7 mouse cellular contexts compared by ENCODE assay signal in the genomic region with DNA sequence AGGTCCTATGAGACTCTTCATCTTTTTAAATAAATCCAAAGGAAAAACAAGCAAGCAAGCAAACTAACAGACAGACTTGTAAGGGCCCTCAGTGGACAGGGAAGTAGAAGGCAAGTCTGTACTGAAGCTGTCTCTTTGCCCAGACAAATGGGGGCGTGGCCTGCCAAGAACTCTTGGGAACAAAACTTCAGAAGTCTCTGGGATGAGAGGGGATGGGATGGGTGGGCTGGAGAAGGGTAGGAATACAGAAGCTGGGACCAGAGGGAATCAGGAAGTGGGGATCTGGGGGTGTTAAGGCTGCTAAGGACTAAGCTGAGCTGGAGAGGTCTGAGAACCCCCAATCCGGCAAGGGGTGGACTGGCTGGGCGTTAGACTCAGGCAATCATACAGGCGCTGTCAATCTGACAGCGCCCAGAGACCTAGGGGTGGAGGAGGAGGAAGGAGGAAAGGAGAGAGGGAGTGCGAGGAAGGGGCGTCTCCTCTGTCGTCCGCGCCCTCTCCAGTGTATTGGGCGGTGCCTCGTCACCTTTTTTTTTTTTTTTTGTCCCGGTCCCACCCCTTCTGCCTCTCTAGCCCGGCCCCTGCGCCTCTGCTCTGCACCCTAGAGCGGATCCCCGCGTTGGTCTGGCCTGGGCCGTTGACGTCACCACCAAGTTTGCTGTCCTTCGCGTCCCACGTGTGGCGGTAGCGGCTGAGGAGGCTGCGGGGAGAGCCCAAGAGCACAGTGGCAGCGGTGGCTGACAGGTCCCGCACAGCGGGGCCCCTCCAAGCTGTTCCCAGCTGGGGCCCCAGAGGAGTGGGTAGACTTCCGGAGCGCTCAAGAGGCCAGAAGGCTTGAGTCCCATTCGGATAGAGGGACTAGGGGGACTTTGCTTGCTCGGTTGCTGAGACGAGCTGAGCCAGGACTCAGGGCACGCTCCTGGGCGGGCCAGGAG. TPM values are rescaled to one million over a fixed set of nuclear protein-coding genes. Genes with fewer than 3 reads are reported as not detected.
DNase-seq lines count a peak whose midpoint lies in the region; ATAC-seq and TF ChIP-seq lines count a peak whose summit lies in the region.

A gene (plus strand): TSS at position 722 of the 935 bp plus-strand sequence.

- DNase-seq in adrenal gland, adult (ENCODE audit: inconsistent age in 2 of 2, low spot score in 1 of 2): peak; percentile 70 to 89
- DNase-seq in embryo, embryonic 10 days (ENCODE audit: low spot score): peak; percentile 90
- peak; percentile 32 to 36 for DNase-seq in gastrocnemius, postnatal 36 days
- DNase-seq in induced T-regulatory cell, adult 2 months (ENCODE audit: low read depth): peak; percentile 3
- DNase-seq in liver, adult 2 months (ENCODE audit: extremely low read depth, low read depth, low spot score): peak; percentile 41
- peak; percentile 75 for DNase-seq in testis, postnatal 10 days (ENCODE audit: low spot score)

- 0 out of 2 replicates have a peak, but pooled peaks have one; percentile 10 for TF ChIP-seq POLR2A in liver, adult 2 months (IDR thresholded peaks at IDR 0.05; ENCODE audit: extremely low read depth, insufficient read depth, low read length)

- peak within 1 kb of the TSS; percentile 95 for H3K4me2 ChIP-seq in midbrain, embryonic 16.5 days (ENCODE audit: low read length)

- no peaks in the 10 kb centered on the region for H3K9me3 ChIP-seq in midbrain, embryonic 16.5 days (replicated peaks; ENCODE audit: control insufficient read depth, low read length, poor library complexity, severe bottlenecking)

- peak within 1 kb of the TSS; percentile 64 for H3K9ac ChIP-seq in liver, adult 2 months (ENCODE audit: low read depth, low read length)
- peak within 1 kb of the TSS; percentile 74 for H3K9ac ChIP-seq in midbrain, embryonic 16.5 days (ENCODE audit: low read depth, low read length)

- no peaks in the 10 kb centered on the region for H3K4me1 ChIP-seq in liver, adult 2 months (ENCODE audit: control insufficient read depth, insufficient read depth, low read length)
- peaks cover 11% of the 10 kb centered on the region for H3K4me1 ChIP-seq in midbrain, embryonic 16.5 days (ENCODE audit: control insufficient read depth, insufficient read depth, low read length)

- WGBS in liver, adult 2 months: 1% methylated on average over 36 of the region's 36 CpGs
- WGBS in midbrain, embryonic 16.5 days: under 1% methylated on average over 35 of the region's 36 CpGs

- TF ChIP-seq CTCF in liver, adult 2 months (IDR thresholded peaks at IDR 0.05; ENCODE audit: low read depth, low read length): no peak

- no peaks in the 10 kb centered on the region for H3K36me3 ChIP-seq in liver, adult 2 months (ENCODE audit: control insufficient read depth, insufficient read depth, low read length)
- H3K36me3 ChIP-seq in midbrain, embryonic 16.5 days (ENCODE audit: control insufficient read depth, insufficient read depth, low read length): no peaks in the 10 kb centered on the region

- no peaks in the 10 kb centered on the region for H3K79me2 ChIP-seq in liver, adult 2 months (ENCODE audit: control insufficient read depth, insufficient read depth, low read length)

- peak within 1 kb of the TSS; percentile 54 for H3K4me3 ChIP-seq in liver, adult 2 months (ENCODE audit: insufficient read depth, low read depth, low read length)
- H3K4me3 ChIP-seq in midbrain, embryonic 16.5 days (ENCODE audit: low read depth, low read length): peak within 1 kb of the TSS; percentile 60

- peak within 1 kb of the TSS; percentile 22; the same call in 1 of the 2 replicates for H3K27ac ChIP-seq in liver, adult 2 months (replicated peaks; ENCODE audit: insufficient read depth, low read depth, low read length)
- peak within 1 kb of the TSS; percentile 55 for H3K27ac ChIP-seq in midbrain, embryonic 16.5 days (ENCODE audit: low read length)

- H3K27me3 ChIP-seq in liver, adult 2 months (ENCODE audit: control insufficient read depth, insufficient read depth, low read length): peaks cover 9% of the 10 kb centered on the region
- H3K27me3 ChIP-seq in midbrain, embryonic 16.5 days (ENCODE audit: control insufficient read depth, insufficient read depth, low read depth, low read length): peaks cover 5% of the 10 kb centered on the region; the same call in 1 of the 2 replicates

- intact Hi-C loops in gastrocnemius, postnatal 36 days (cut with DNase I): no loop called here

- ATAC-seq in midbrain, embryonic 16.5 days: peak; percentile 85

RNA-seq across cellular contexts. Expression of the gene that starts here (rescaled TPM):
- under 1 TPM; 0.35 to 0.54 TPM for total RNA-seq in gastrocnemius, postnatal 36 days (2021)
- total RNA-seq in liver, adult 2 months (2014; rRNA removed): 0.65 and 0.67 TPM in 2 replicates
- polyA plus RNA-seq in liver, adult 2 months (2012; rRNA removed): 0.57 and 0.71 TPM in 2 replicates
- 0.67 and 1.6 TPM in 2 replicates for polyA plus RNA-seq in midbrain, embryonic 16.5 days (2015; fragmentation: Nextera tagmentation; extraction: Ambion mirVana)

Comparison
In these comparisons a context has a peak if more than half of its experiments do, and no peak if none do; other contexts are left out.
1. Peak in every context shown above with its lines: DNase-seq, ATAC-seq, H3K4me3 ChIP-seq and H3K27ac ChIP-seq.
2. Peak in DNase-seq in gastrocnemius, postnatal 36 days; RNA of the gene not detected or under 1 TPM.
3. Peak in DNase-seq, H3K4me3 ChIP-seq, H3K27ac ChIP-seq and H3K9ac ChIP-seq in liver, adult 2 months; RNA of the gene not detected or under 1 TPM.
4. DNase-seq: peak in every context shown above with its lines; median percentile 90 in embryo, embryonic 10 days; 80 in adrenal gland, adult; 75 in testis, postnatal 10 days; 41 in liver, adult 2 months; 34 in gastrocnemius, postnatal 36 days; 3 in induced T-regulatory cell, adult 2 months.